Mouse (Mus musculus): Measurements from ENCODE around the gene Erp29.
"Not testable (repeated sequence)": the region's sequence is repeated elsewhere in the genome, so short reads cannot be mapped to it uniquely, and the experiment has no call there.

Gene Erp29

GRCm38 (mm10) chr5:121452026-121452869 lies at the start of gene Erp29:
Gene Erp29 (minus strand): TSS chr5:121452506.
- DNase-seq (ENCODE audit: low read depth, low spot score): peak; percentile 93

GRCm38 (mm10) chr5:121501424-121501996 lies 49.2 kb upstream of the Erp29 start:
- not testable (repeated sequence) for DNase-seq (ENCODE audit: low read depth, low spot score)

- DNase-seq (ENCODE audit: low read depth, low spot score): no peak
Observed at GRCm38 (mm10) chr5:121500719-121501118, 48.4 kb upstream of the Erp29 start.

GRCm38 (mm10) chr5:121493305-121493704 lies 41.0 kb upstream of the Erp29 start:
- no peak for DNase-seq (ENCODE audit: low read depth, low spot score)

- no peak for DNase-seq (ENCODE audit: low read depth, low spot score)
Observed at GRCm38 (mm10) chr5:121484801-121485200, 32.5 kb upstream of the Erp29 start.

- DNase-seq (ENCODE audit: low read depth, low spot score): peak; percentile 68
Observed at GRCm38 (mm10) chr5:121477680-121478079, 25.4 kb upstream of the Erp29 start.

- no peak for DNase-seq (ENCODE audit: low read depth, low spot score)
Observed at GRCm38 (mm10) chr5:121476040-121476439, 23.7 kb upstream of the Erp29 start.

GRCm38 (mm10) chr5:121474610-121475009 lies 22.3 kb upstream of the Erp29 start:
- no peak for DNase-seq (ENCODE audit: low read depth, low spot score)

- DNase-seq (ENCODE audit: low read depth, low spot score): peak; percentile 77
Observed at GRCm38 (mm10) chr5:121472411-121472810, 20.1 kb upstream of the Erp29 start.

- DNase-seq (ENCODE audit: low read depth, low spot score): no peak
Observed at GRCm38 (mm10) chr5:121469566-121469965, 17.3 kb upstream of the Erp29 start.

- no peak for DNase-seq (ENCODE audit: low read depth, low spot score)
Observed at GRCm38 (mm10) chr5:121463601-121464250, 11.4 kb upstream of the Erp29 start.

GRCm38 (mm10) chr5:121462967-121463366 lies 10.7 kb upstream of the Erp29 start:
- no peak for DNase-seq (ENCODE audit: low read depth, low spot score)

GRCm38 (mm10) chr5:121462171-121462502 lies 9.8 kb upstream of the Erp29 start:
- DNase-seq (ENCODE audit: low read depth, low spot score): no peak

- DNase-seq (ENCODE audit: low read depth, low spot score): no peak
Observed at GRCm38 (mm10) chr5:121461339-121462170, 9.2 kb upstream of the Erp29 start.

GRCm38 (mm10) chr5:121455510-121456265 lies 3.4 kb upstream of the Erp29 start:
- DNase-seq (ENCODE audit: low read depth, low spot score): no peak

- DNase-seq (ENCODE audit: low read depth, low spot score): peak; percentile 48
Observed at GRCm38 (mm10) chr5:121454503-121454782, 2.1 kb upstream of the Erp29 start.

- DNase-seq (ENCODE audit: low read depth, low spot score): no peak
Observed at GRCm38 (mm10) chr5:121453743-121454502, 1.6 kb upstream of the Erp29 start.

- DNase-seq (ENCODE audit: low read depth, low spot score): no peak
Observed at GRCm38 (mm10) chr5:121452906-121453305, 600 bp upstream of the Erp29 start.

GRCm38 (mm10) chr5:121451644-121452025 lies 671 bp downstream of the Erp29 start, which contains the start of gene Tmem116:
Gene Tmem116 (plus strand): TSS chr5:121451893.
- DNase-seq (ENCODE audit: low read depth, low spot score): peak; percentile 79

- no peak for DNase-seq (ENCODE audit: low read depth, low spot score)
Observed at GRCm38 (mm10) chr5:121451203-121451602, 1.1 kb downstream of the Erp29 start.
